Mouse (Mus musculus) layer of hippocampus, adult 9-10 months (tissue): ENCODE data around the gene Olfr970.
"Not testable (repeated sequence)": the region's sequence is repeated elsewhere in the genome, so short reads cannot be mapped to it uniquely, and the experiment has no call there.

Experiments used
- DNase-seq: peaks from one replicate; pipeline ENCODE4 v3.0.0; 2022; ENCODE audit warnings: low spot score

Olfr970 gene

DNA sequence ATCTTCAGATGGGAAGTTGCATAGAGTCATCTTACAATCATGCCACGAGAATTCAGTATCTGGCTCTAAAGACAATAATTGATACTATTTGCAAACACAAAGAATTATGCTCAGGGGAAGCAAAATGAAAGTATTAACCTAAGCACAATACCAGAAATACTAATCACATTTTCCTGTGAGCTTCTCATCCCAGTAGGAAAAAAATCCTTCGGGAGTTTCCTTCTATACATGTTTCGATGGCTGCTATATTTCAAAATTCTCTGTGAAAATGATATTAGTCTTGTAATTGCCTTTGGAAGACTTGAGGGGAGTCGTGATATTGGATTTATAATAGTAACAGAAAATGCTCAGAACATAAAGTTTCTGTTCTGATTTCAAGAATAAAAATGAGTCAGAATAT lies at the start of gene Olfr970:
TSS of gene Olfr970 (plus strand) at position 301 of the 400 bp plus-strand sequence.
- DNase-seq: no peak

- DNase-seq: no peak
These were observed 25.5 kb upstream of the Olfr970 start, which contains the start of gene Olfr968 for GRCm38 (mm10) chr9:39783153-39783552. TSS of gene Olfr968 (minus strand) at chr9:39783253.

DNA sequence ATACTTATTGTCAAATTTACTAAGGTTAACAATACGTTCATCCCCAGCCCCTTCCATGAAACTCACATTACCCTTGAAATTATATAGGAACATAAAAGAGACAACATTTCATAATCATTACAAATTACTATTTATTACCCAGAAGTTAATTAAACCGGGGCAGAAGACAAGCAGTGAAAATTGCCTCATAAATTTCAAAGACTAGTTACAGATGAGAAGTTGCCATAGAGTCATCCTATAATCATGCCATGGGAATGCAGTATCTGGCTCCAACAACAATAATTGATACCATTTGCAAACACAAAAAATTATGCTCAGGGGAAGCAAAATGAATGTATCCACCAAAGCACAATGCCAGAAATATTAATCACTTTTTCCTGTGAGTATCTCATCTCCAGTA lies 18.1 kb upstream of the Olfr970 start, which contains the start of gene Olfr969:
TSS of gene Olfr969 (plus strand) at position 388 of the 400 bp plus-strand sequence.
- DNase-seq: no peak

DNA sequence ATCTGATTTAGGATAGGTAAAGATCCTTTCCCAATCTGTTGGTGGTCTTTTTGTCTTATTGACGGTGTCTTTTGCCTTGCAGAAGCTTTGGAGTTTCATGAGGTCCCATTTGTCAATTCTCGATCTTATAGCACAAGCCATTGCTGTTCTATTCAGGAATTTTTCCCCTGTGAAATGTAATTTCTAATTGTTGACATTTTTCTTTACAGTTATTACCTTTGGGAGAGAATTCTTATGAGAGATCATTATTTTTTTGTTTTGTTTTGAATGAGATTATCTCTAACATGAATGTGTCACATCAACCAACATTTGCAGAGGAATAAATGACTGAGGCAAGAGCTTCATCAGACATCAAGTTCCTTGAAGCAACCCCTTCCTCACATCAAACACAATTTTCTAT lies 27.9 kb downstream of the Olfr970 start, which contains the start of gene Olfr971:
TSS of gene Olfr971 (plus strand) at position 301 of the 400 bp plus-strand sequence.
- DNase-seq: not testable (repeated sequence)

DNA sequence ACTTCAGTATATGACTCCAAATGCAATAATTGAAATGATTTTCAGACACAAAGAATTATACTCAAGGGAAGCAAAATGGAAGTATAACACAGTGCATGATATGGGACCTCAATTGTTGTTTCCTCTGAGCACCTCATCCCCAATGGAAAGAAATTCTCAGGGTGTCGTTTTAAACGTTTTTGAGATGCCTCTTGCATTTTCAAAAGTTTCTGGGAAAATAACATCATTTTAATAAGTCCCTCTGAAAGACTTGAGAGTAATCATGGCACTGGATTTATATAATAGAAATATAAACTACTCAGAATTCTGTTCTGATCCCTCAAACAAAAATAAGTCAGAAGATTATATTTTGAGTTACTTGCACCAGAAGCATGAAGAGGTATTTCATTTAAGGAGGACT lies 57.5 kb downstream of the Olfr970 start, which contains the start of gene Olfr972:
TSS of gene Olfr972 (plus strand) at position 301 of the 400 bp plus-strand sequence.
- no peak for DNase-seq
